Mouse (Mus musculus) telencephalon, adult 2 months (tissue): ENCODE measurements at regions not wholly inside any gene's neighbourhood (a gene's known extent, or its start where the extent isn't known, plus 50 kb on each side); places are given as distances from the start of the nearest gene placed in this dataset.
A peak's percentile ranks its signal among the peaks of the same experiment; 100 is the strongest.
"Not testable (repeated sequence)": the region's sequence is repeated elsewhere in the genome, so short reads cannot be mapped to it uniquely, and the experiment has no call there.

Experiments
- DNase-seq: peaks from one replicate; pipeline ENCODE4 v3.0.0-alpha.2; 2011; ENCODE audit warnings: low read depth, low spot score

DNA sequence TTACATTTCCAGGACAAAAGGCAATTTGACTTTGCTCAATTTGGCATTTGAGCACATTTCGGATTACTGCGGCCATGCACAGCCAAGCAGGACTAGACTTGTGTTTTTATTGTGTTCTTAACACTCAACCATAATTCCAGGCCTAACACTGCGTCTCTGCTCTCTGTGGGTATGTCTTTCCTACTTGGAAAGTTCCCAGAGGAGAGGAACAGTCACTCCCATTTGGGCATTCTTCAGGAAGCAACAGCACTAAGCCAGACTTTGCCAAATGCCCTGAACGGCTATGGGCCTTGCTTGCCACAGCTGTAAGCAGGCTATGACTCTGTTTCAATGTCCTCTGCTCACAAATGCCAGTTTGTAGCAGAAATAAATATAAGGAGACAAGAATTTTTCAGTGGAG lies 56.5 kb upstream of the Pdk3 start:
- DNase-seq = no peak

DNA sequence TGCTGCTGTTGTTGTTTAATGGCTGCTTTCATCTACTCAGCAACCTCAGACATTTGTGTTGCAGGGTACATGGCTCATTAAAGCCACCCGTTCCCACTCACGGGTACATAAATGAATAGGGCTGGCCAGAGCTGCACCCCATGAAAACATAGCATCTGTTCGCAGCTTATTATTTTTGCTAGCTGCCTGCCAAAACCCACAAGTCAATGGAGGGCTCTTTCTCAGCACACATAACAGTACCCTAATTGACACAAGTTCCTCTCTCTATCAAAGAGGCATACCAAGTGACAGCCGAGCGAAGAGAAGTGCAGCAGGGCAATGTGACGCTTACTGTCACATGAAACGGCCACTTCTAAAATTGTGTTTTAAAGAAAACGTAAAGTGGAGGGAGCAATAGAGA lies 57.0 kb upstream of the Pdk3 start:
- DNase-seq = peak; percentile 8

DNA sequence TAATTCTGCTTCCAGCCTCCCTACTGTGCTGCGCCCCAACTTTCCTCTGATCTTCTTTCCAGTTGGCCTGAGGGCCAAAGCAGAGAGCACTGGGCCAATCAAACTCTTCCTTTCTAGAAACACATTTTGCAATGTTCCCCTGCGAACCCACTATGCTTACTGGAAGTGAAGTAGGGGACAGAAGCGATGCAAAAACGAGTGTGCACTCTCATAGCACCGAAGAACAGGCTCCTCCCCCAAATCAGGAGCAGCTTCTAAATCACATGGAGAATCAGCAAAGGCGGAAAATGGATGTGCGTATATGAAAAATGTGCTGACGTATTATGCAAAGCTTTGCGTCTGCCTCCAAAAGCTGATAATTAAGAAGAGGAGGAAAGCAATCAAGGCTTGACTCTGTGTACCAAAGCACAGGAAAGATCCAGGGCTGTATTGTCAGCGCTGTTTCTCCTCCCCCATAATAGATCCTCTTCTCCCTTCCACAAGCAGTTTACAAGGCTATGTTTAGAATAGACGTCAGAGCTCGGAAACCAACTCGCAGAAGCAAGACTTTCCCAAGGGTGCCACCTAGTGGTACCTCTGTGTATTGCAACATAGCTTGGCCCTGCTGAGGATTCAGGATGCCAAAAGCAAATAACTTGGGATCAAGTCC lies 57.5 kb upstream of the Pdk3 start:
- peak; percentile 75 for DNase-seq

DNA sequence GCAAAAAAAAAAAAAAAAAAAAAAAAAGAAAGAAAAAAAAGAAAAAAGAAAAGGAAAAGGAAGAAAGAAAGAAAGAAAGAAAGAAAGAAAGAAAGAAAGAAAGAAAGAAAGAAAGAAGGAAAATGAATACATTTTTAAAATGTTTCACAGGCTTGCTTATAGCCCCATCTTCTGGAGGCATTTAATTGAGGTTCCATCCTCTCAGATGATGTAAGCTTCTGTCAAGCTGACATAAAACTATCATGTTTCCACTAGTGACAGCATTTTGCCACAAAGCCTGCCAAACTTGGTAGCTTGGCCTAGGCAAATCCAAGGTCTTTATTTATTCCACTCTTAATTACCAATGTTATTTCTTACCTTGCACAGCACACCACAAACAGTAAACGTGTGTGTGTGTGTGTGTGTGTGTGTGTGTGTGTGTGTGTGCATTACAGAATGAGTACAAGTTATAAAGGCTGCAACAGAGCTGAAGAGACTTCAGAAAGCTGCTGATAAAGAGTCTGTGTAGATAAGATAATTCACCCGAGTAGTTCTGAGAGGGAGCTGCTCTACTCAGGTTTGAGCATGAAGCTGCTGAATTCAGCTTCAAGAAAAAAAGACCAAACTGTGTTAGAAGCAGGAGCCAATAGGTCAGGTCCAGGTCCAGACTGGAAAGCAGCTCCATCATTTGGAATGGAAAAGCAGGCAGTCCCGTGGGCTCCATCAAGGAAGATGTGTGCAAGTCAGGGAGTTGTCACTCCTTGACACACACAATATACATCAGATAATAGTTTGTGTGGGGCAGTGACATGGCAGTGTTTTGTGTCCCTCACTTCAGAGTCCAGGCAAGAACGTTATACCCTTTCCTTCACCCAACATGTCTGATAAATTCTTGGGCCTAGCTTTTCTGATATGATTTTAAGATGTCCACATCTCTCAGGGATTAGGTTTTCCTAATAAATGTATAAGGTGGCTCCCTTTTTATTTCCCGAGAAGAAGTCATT lies 65.1 kb upstream of the Pdk3 start:
- DNase-seq = no peak

DNA sequence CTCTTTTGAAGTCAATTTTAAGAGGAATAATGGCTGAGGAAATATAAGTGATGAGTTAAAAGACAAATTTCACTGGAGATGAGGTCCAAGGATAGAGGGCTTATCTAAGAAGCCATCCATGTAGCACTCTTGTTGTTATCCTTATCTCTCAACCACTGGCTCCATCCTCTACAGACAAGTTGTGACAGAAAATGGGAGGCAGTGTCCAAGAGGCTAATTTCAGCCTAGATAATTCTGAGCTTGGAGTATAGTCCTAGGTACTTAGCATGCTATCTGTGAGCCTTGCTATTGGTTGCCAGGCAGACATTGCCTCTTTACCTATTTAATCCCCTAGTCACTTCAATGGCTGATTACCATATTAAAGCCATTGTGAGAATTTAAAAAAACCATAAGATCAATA lies 65.2 kb upstream of the AU015836 start:
- no peak for DNase-seq

DNA sequence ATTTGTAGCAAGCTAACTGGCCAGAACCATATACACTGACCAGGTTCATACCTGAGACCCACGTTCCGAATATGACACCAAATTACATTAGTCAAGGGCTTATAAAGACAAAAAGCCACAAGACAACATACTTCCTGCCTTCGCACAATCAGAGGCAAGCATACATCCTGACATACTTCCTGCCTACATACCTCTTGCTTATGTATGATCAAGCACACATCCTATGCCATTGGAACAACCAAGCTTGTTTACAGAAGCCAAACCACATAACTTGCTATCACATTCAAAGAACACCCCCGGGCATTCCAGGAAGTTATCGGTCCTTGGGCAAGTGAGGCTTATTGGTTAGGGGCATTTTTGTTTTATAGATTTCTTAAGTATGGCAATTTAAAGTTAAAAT lies 62.9 kb upstream of the AU015836 start:
- no peak for DNase-seq

DNA sequence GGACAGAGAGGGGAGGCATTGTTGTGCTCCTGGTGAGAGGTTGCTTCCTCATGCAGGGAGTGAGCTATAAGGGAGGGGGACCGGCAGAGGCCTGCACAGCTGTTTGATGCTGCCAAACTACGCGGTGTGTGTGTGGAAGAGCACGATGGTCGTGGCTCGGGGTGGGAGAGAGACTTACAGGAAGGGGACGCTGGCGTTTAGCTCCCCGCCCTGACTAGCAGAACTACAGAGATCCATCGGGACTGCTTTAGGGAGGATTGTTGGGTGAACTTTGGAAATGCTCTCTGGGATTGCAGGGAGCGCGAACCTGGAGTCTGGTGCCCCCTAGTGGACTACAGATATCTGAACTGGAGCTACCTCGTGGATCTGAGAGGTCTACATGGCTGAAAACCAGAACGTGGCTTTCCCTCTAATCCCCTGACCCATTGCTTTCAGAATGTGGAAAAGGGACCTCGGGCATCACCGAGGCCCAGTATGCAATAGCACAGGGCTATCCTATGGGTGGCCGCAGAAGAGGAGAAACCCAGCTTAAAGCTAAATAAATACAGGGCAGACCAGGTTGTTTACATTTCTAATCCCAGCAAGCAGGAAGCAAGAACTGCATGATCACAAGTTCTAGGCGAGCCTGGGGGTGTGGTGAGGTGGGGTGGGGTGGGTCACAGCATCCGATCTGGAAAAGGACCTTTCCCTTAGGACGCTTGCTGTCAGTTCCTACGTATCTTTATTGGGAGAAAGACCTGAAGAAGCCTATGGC lies 57.2 kb upstream of the AU015836 start:
- DNase-seq = peak; percentile 13

DNA sequence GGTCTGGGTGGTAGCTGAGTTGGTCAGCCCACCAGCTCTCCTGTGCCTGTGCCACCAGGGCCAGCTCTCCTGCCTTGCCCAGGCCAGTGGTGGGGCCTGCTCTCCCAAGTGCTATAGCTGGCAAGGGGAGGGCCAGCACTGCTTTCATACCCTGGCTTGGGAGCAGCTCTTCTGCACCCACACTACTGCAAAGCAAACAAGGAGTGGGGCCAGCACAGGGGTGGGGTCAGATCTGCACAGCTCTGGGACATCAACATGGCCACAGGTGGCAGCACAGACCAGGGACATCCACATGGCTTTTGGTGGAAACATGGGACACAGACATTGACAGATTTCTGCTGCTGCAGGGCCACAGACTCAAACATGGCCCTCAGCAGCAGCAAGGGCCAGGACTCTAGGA lies 52.9 kb upstream of the AU015836 start:
- DNase-seq = no peak

DNA sequence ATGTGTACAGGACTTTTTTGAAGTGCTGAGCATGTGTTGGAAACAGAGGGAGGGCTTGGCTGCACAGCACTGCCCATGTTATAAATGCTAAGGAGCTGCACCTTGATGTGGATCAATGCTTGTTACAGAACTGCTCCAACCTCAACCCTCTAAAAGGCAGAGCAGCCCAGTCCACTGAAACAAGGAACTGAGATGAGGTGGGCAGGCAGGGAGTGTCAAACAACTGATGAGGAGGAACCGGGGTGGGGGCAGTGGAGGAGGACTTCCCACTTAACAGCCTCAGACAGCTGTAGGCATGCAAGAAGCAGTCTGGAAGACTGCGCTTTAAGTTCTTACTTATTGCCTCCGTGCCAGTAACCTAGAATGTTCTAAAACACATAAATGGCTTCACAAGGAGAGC lies 51.1 kb upstream of the AU015836 start:
- not testable (repeated sequence) for DNase-seq
